ENCODE assay signal across 15 mouse cellular contexts in genomic region chr4:139213086-139213485, GRCm38 (mm10). TPM values are rescaled to one million over a fixed set of nuclear protein-coding genes. Genes with fewer than 3 reads are reported as not detected.
A peak's percentile ranks its signal among the peaks of the same experiment; 100 is the strongest.
DNase-seq lines count a peak whose midpoint lies in the region; ATAC-seq and TF ChIP-seq lines count a peak whose summit lies in the region.
"Had no signal": no experiment of that assay in that cellular context is flagged by ENCODE, and none has a peak within 500 bp of the region (broad histone marks: within the 10 kb centered on the region; RNA-seq: fewer than 3 reads in every experiment).

No protein-coding gene starts in this region.

- H3K9me3 ChIP-seq in heart, embryonic 15.5 days (replicated peaks), result no peaks in the 10 kb centered on the region
- H3K9me3 ChIP-seq: G1E had no signal

- 74% methylated on average over 10 of the region's 10 CpGs for WGBS in heart, embryonic 15.5 days

- TF ChIP-seq CTCF in embryonic fibroblast, embryonic 13.5 days (IDR thresholded peaks at IDR 0.05; ENCODE audit: borderline replicate concordance, insufficient read depth, low read length), result no peak

- no peak for TF ChIP-seq POLR2A in embryonic fibroblast, embryonic 13.5 days (IDR thresholded peaks at IDR 0.05; ENCODE audit: low read depth, low read length)

- ATAC-seq in heart, embryonic 15.5 days (replicated peaks; ENCODE audit: insufficient number of reproducible peaks, insufficient read depth, low FRiP score, low read depth), result no peak
- no peak for ATAC-seq in megakaryocyte progenitor cell, adult 5-6 weeks (replicated peaks; ENCODE audit: poor library complexity)
- ATAC-seq: forebrain, embryonic 16.5 days; hindbrain, postnatal 0 days had no signal

- H3K4me2 ChIP-seq in heart, embryonic 15.5 days, result no peak overlapping the region
- H3K4me2 ChIP-seq: midbrain, embryonic 11.5 days had no signal

- H3K36me3 ChIP-seq in heart, embryonic 15.5 days, result no peaks in the 10 kb centered on the region; the same call in 1 of the 2 replicates

- H3K4me1 ChIP-seq in heart, embryonic 15.5 days (replicated peaks), result peaks cover 79% of the 10 kb centered on the region
- peaks cover 52% of the 10 kb centered on the region for H3K4me1 ChIP-seq in embryonic fibroblast, embryonic 13.5 days (ENCODE audit: control insufficient read depth, insufficient read depth, low read length)

- no peak overlapping the region for H3K4me3 ChIP-seq in heart, embryonic 15.5 days
- no peak overlapping the region for H3K4me3 ChIP-seq in embryonic fibroblast, embryonic 13.5 days (ENCODE audit: insufficient read depth, low read length)

- DNase-seq in heart, adult 18-20 months, result no peak
- DNase-seq in lung, postnatal 36 days, result peak; percentile 59
- DNase-seq in lung, postnatal 14 days, result no peak
- DNase-seq in MN1 (ENCODE audit: low spot score), result no peak
- DNase-seq: adrenal gland, adult 8-10 months; cerebellum, adult 2 months; liver; retina, postnatal 1 day had no signal

- H3K27ac ChIP-seq in heart, embryonic 15.5 days, result peak overlapping the region; percentile 72; the same call in 1 of the 2 replicates
- H3K27ac ChIP-seq in embryonic fibroblast, embryonic 13.5 days (ENCODE audit: insufficient read depth, low read length), result peak overlapping the region; percentile 69

- no peak overlapping the region for H3K9ac ChIP-seq in heart, embryonic 15.5 days

- no peaks in the 10 kb centered on the region for H3K27me3 ChIP-seq in heart, embryonic 15.5 days

RNA-seq across cellular contexts. Expression of gene Capzb, which starts 20.4 kb away (rescaled TPM):
- polyA plus RNA-seq in heart, embryonic 15.5 days (2015; fragmentation: Nextera tagmentation; extraction: Ambion mirVana), result 363 and 375 TPM in 2 replicates
- total RNA-seq in heart, adult 18-20 months (2021), result 100 to 1,000 TPM; 356 to 380 TPM
- 355 and 440 TPM in 2 replicates for polyA plus RNA-seq in embryonic fibroblast, embryonic 13.5 days (2011; ENCODE audit: insufficient read length, low read depth, missing spikeins)
- 409 and 415 TPM in 2 replicates for total RNA-seq in megakaryocyte progenitor cell, adult 5-6 weeks (2015)
- total RNA-seq in megakaryocyte progenitor cell, adult 5-6 weeks (2017), result 139 and 157 TPM in 2 replicates
